Mouse (Mus musculus): ENCODE measurements around the gene Htt.

Htt gene

GRCm38 (mm10) chr5:34931516-34932457, 170.2 kb downstream of the Htt start:
- DNase-seq (ENCODE audit: low spot score) = no peak

GRCm38 (mm10) chr5:34932458-34932806, 170.9 kb downstream of the Htt start:
- no peak for DNase-seq (ENCODE audit: low spot score)

GRCm38 (mm10) chr5:34933461-34933860, 171.9 kb downstream of the Htt start:
- no peak for DNase-seq (ENCODE audit: low spot score)

GRCm38 (mm10) chr5:34941710-34942470, 180.3 kb downstream of the Htt start:
- DNase-seq (ENCODE audit: low spot score) = no peak

GRCm38 (mm10) chr5:34943428-34943827, 181.9 kb downstream of the Htt start:
- DNase-seq (ENCODE audit: low spot score) = no peak

- DNase-seq (ENCODE audit: low spot score) = peak; percentile 53
Observed at GRCm38 (mm10) chr5:34948861-34949760, 187.6 kb downstream of the Htt start, which contains the start of gene Rgs12. TSS of gene Rgs12 (plus strand) at chr5:34949445.

- DNase-seq (ENCODE audit: low spot score) = no peak
Observed at GRCm38 (mm10) chr5:34949769-34950211, 188.2 kb downstream of the Htt start.

GRCm38 (mm10) chr5:34950486-34951160, 189.1 kb downstream of the Htt start:
- DNase-seq (ENCODE audit: low spot score) = peak; percentile 12

GRCm38 (mm10) chr5:34951161-34951834, 189.8 kb downstream of the Htt start:
- DNase-seq (ENCODE audit: low spot score) = peak; percentile 18

- no peak for DNase-seq (ENCODE audit: low spot score)
Observed at GRCm38 (mm10) chr5:34954508-34954907, 193.0 kb downstream of the Htt start.

GRCm38 (mm10) chr5:34955630-34956029, 194.1 kb downstream of the Htt start:
- DNase-seq (ENCODE audit: low spot score) = no peak

- DNase-seq (ENCODE audit: low spot score) = no peak
Observed at GRCm38 (mm10) chr5:34956151-34956550, 194.6 kb downstream of the Htt start.

GRCm38 (mm10) chr5:34957015-34957414, 195.5 kb downstream of the Htt start:
- DNase-seq (ENCODE audit: low spot score) = peak; percentile 33

- no peak for DNase-seq (ENCODE audit: low spot score)
Observed at GRCm38 (mm10) chr5:34960021-34960420, 198.5 kb downstream of the Htt start.

Measured in layer of hippocampus, adult 11-12 months (tissue).